Mouse (Mus musculus): ENCODE measurements around the gene Iqschfp.

Iqschfp gene

GRCm38 (mm10) chr3:68419792-68420191, 527.8 kb downstream of the Iqschfp start:
- no peaks in the 10 kb centered on the region for H3K27me3 ChIP-seq (ENCODE audit: control insufficient read depth, insufficient read depth, low read length, poor library complexity, severe bottlenecking)
- DNase-seq (ENCODE audit: low read depth, low spot score) = no peak
- H3K36me3 ChIP-seq (ENCODE audit: control insufficient read depth, insufficient read depth, low read length, poor library complexity, severe bottlenecking) = no peaks in the 10 kb centered on the region

GRCm38 (mm10) chr3:68420927-68421326, 528.9 kb downstream of the Iqschfp start:
- Histone ChIP-seq H3K36me3 (ENCODE audit: control insufficient read depth, insufficient read depth, low read length, poor library complexity, severe bottlenecking) (no peaks in the 10 kb centered on the region), H3K27me3 (ENCODE audit: control insufficient read depth, insufficient read depth, low read length, poor library complexity, severe bottlenecking) (no peaks in the 10 kb centered on the region)
- DNase-seq (ENCODE audit: low read depth, low spot score) = no peak

- H3K36me3 ChIP-seq (ENCODE audit: control insufficient read depth, insufficient read depth, low read length, poor library complexity, severe bottlenecking) = no peaks in the 10 kb centered on the region
- H3K27me3 ChIP-seq (ENCODE audit: control insufficient read depth, insufficient read depth, low read length, poor library complexity, severe bottlenecking) = no peaks in the 10 kb centered on the region
- no peak for DNase-seq (ENCODE audit: low read depth, low spot score)
Observed at GRCm38 (mm10) chr3:68421849-68422248, 529.8 kb downstream of the Iqschfp start.

GRCm38 (mm10) chr3:68428081-68428480, 536.0 kb downstream of the Iqschfp start:
- no peaks in the 10 kb centered on the region for H3K27me3 ChIP-seq (ENCODE audit: control insufficient read depth, insufficient read depth, low read length, poor library complexity, severe bottlenecking)
- DNase-seq (ENCODE audit: low read depth, low spot score) = no peak
- no peaks in the 10 kb centered on the region for H3K36me3 ChIP-seq (ENCODE audit: control insufficient read depth, insufficient read depth, low read length, poor library complexity, severe bottlenecking)

GRCm38 (mm10) chr3:68434435-68434834, 542.4 kb downstream of the Iqschfp start:
- Histone ChIP-seq H3K27me3 (ENCODE audit: control insufficient read depth, insufficient read depth, low read length, poor library complexity, severe bottlenecking) (no peaks in the 10 kb centered on the region), H3K36me3 (ENCODE audit: control insufficient read depth, insufficient read depth, low read length, poor library complexity, severe bottlenecking) (no peaks in the 10 kb centered on the region)
- no peak for DNase-seq (ENCODE audit: low read depth, low spot score)

- Histone ChIP-seq H3K27me3 (ENCODE audit: control insufficient read depth, insufficient read depth, low read length, poor library complexity, severe bottlenecking) (no peaks in the 10 kb centered on the region), H3K36me3 (ENCODE audit: control insufficient read depth, insufficient read depth, low read length, poor library complexity, severe bottlenecking) (no peaks in the 10 kb centered on the region)
- no peak for DNase-seq (ENCODE audit: low read depth, low spot score)
Observed at GRCm38 (mm10) chr3:68434897-68435296, 542.9 kb downstream of the Iqschfp start.

GRCm38 (mm10) chr3:68448480-68448879, 556.4 kb downstream of the Iqschfp start:
- Histone ChIP-seq H3K27me3 (ENCODE audit: control insufficient read depth, insufficient read depth, low read length, poor library complexity, severe bottlenecking) (no peaks in the 10 kb centered on the region), H3K36me3 (ENCODE audit: control insufficient read depth, insufficient read depth, low read length, poor library complexity, severe bottlenecking) (no peaks in the 10 kb centered on the region)
- DNase-seq (ENCODE audit: low read depth, low spot score) = no peak

- DNase-seq (ENCODE audit: low read depth, low spot score) = no peak
- H3K27me3 ChIP-seq (ENCODE audit: control insufficient read depth, insufficient read depth, low read length, poor library complexity, severe bottlenecking) = no peaks in the 10 kb centered on the region
- no peaks in the 10 kb centered on the region for H3K36me3 ChIP-seq (ENCODE audit: control insufficient read depth, insufficient read depth, low read length, poor library complexity, severe bottlenecking)
Observed at GRCm38 (mm10) chr3:68451634-68452033, 559.6 kb downstream of the Iqschfp start.

GRCm38 (mm10) chr3:68453266-68453665, 561.2 kb downstream of the Iqschfp start:
- H3K27me3 ChIP-seq (ENCODE audit: control insufficient read depth, insufficient read depth, low read length, poor library complexity, severe bottlenecking) = no peaks in the 10 kb centered on the region
- no peaks in the 10 kb centered on the region for H3K36me3 ChIP-seq (ENCODE audit: control insufficient read depth, insufficient read depth, low read length, poor library complexity, severe bottlenecking)
- no peak for DNase-seq (ENCODE audit: low read depth, low spot score)

- no peaks in the 10 kb centered on the region for H3K27me3 ChIP-seq (ENCODE audit: control insufficient read depth, insufficient read depth, low read length, poor library complexity, severe bottlenecking)
- no peak for DNase-seq (ENCODE audit: low read depth, low spot score)
- no peaks in the 10 kb centered on the region for H3K36me3 ChIP-seq (ENCODE audit: control insufficient read depth, insufficient read depth, low read length, poor library complexity, severe bottlenecking)
Observed at GRCm38 (mm10) chr3:68453719-68454455, 561.9 kb downstream of the Iqschfp start.

GRCm38 (mm10) chr3:68466643-68467042, 574.6 kb downstream of the Iqschfp start:
- Histone ChIP-seq H3K36me3 (ENCODE audit: control insufficient read depth, insufficient read depth, low read length, poor library complexity, severe bottlenecking) (no peaks in the 10 kb centered on the region), H3K27me3 (ENCODE audit: control insufficient read depth, insufficient read depth, low read length, poor library complexity, severe bottlenecking) (no peaks in the 10 kb centered on the region)
- no peak for DNase-seq (ENCODE audit: low read depth, low spot score)

GRCm38 (mm10) chr3:68467941-68468687, 576.1 kb downstream of the Iqschfp start:
- DNase-seq (ENCODE audit: low read depth, low spot score) = no peak
- Histone ChIP-seq H3K36me3 (ENCODE audit: control insufficient read depth, insufficient read depth, low read length, poor library complexity, severe bottlenecking) (no peaks in the 10 kb centered on the region), H3K27me3 (ENCODE audit: control insufficient read depth, insufficient read depth, low read length, poor library complexity, severe bottlenecking) (no peaks in the 10 kb centered on the region)

GRCm38 (mm10) chr3:68469643-68470042, 577.6 kb downstream of the Iqschfp start:
- H3K27me3 ChIP-seq (ENCODE audit: control insufficient read depth, insufficient read depth, low read length, poor library complexity, severe bottlenecking) = no peaks in the 10 kb centered on the region

GRCm38 (mm10) chr3:68470061-68470460, 578.0 kb downstream of the Iqschfp start:
- Histone ChIP-seq H3K36me3 (ENCODE audit: control insufficient read depth, insufficient read depth, low read length, poor library complexity, severe bottlenecking) (no peaks in the 10 kb centered on the region), H3K27me3 (ENCODE audit: control insufficient read depth, insufficient read depth, low read length, poor library complexity, severe bottlenecking) (no peaks in the 10 kb centered on the region)
- no peak for DNase-seq (ENCODE audit: low read depth, low spot score)

More at GRCm38 (mm10) chr3:68469643-68470042, 577.6 kb downstream of the Iqschfp start:
- no peaks in the 10 kb centered on the region for H3K36me3 ChIP-seq (ENCODE audit: control insufficient read depth, insufficient read depth, low read length, poor library complexity, severe bottlenecking)
- no peak for DNase-seq (ENCODE audit: low read depth, low spot score)

- Histone ChIP-seq H3K36me3 (ENCODE audit: control insufficient read depth, insufficient read depth, low read length, poor library complexity, severe bottlenecking) (no peaks in the 10 kb centered on the region), H3K27me3 (ENCODE audit: control insufficient read depth, insufficient read depth, low read length, poor library complexity, severe bottlenecking) (no peaks in the 10 kb centered on the region)
- DNase-seq (ENCODE audit: low read depth, low spot score) = no peak
Observed at GRCm38 (mm10) chr3:68470622-68471021, 578.6 kb downstream of the Iqschfp start.

Measured in splenic B cell, adult 2 months (primary cell).